Mouse (Mus musculus) testis, adult 2 months (tissue): ENCODE measurements at regions not wholly inside any gene's neighbourhood (a gene's known extent, or its start where the extent isn't known, plus 50 kb on each side); places are given as distances from the start of the nearest gene placed in this dataset.

ENCODE experiments used
- CTCF ChIP-seq: fragments of 200-500 bp; IDR thresholded peaks from 2 replicates; pipeline ENCODE4 v1.5.1; 2012; ENCODE audit warnings: low read depth, mild to moderate bottlenecking, inconsistent platforms, low read length, moderate library complexity; ENCODE audit not compliant: control insufficient read depth, insufficient read depth, insufficient replicate concordance
- POLR2A ChIP-seq: fragments of 200-500 bp; IDR thresholded peaks from 2 replicates; pipeline ENCODE4 v1.6.1; 2012; ENCODE audit warnings: low read depth, mild to moderate bottlenecking, inconsistent platforms, low read length, moderate library complexity; ENCODE audit not compliant: control insufficient read depth

- TF ChIP-seq CTCF (no peak), POLR2A (no peak)
These were observed 174.2 kb downstream of the Efnb2 start for GRCm38 (mm10) chr8:8486866-8487265.
